Mouse (Mus musculus): ENCODE results near the gene Spata7.
"Not testable (repeated sequence)": the region's sequence is repeated elsewhere in the genome, so short reads cannot be mapped to it uniquely, and the experiment has no call there.

Gene Spata7

DNA sequence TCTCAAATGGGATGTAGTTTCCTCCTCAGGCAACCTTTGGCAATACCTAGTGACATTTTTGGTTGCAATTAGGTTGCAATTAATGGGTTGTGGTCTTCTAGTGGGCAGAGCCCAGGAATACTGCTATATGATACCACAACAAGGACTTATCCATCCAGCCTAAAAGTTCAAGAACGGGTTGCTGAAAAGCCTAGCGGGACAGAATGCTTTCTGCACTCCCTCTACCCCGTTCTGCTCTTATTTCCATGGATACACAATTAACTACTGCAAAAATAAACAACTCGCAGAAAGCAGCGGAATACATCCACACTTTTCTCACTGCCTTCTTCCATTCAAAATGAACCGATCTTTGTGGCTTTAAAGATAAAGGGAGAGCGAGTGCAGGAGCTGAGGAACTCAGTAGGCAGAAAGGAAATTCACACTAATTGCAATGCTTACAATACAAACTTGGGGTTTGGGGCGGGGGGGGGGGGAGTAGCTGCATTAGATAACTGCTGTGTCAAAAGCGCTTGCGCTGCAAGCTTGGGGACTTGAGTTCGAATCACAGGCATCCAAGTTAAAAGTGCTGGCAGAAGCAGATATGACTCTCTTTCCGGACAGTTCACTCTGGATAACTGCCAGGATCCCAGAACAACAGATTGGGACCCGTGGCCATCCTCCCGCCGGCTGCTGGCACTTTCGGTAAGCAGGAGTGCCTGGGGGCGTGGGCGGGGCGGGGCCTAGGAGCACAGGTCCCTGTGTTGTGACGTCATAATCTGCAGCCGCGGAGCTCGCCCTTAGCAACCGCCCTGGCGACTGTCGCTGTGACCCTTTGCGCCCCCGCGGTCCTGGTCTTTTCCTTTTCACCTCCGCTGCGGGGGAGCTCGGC is at the start of gene Spata7:
Spata7 (plus strand) TSS at position 766 of the 868 bp plus-strand sequence.
- ATAC-seq (ENCODE audit: insufficient number of reproducible peaks, low FRiP score, low TSS enrichment): peak; percentile 88

DNA sequence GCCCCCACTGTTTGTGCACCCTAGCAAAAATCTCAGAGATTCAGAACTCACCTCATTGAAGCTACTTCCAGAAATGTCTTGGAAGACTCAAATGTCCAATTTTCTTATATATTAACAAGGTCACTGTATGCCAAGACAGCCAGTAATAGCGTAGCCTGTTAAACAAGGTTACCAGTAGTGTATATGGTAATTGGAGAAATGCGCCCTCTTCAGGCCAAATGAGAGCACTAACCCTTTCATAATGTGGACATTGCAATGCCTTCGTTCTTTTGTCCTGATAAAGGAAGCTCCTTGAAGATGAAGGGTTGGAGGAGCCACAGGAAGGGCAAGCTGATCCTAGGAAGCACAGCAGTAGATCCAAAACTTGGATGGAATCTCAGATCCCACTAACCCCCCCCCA is 42.7 kb upstream of the Spata7 start:
- 0 out of 2 replicates have a peak, but pooled peaks have one; percentile 36 for ATAC-seq (ENCODE audit: insufficient number of reproducible peaks, low FRiP score, low TSS enrichment)

GRCm38 (mm10) chr12:98588573-98588972 is 39.4 kb upstream of the Spata7 start:
- no peak for ATAC-seq (ENCODE audit: insufficient number of reproducible peaks, low FRiP score, low TSS enrichment)

DNA sequence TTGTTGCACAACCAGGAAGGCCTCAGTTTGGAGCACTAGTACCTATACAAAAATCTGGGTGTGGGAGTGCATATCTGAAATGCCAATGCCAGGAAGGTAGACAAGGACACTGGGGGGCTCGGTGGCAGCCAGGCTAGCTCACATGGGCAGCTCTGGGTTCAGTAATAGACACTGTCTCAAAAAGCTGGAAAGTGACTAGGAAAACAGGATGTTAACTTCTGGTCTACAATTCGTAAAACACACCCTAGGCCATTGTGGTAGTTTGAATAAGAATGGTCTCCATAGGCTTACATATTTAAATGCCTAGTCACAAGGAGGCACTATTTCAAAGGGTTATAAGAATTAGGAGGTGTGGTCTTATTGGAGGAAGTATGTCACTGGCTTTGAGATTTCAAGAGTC is 36.9 kb upstream of the Spata7 start:
- ATAC-seq (ENCODE audit: insufficient number of reproducible peaks, low FRiP score, low TSS enrichment): no peak

GRCm38 (mm10) chr12:98600861-98601260 is 27.1 kb upstream of the Spata7 start:
- no peak for ATAC-seq (ENCODE audit: insufficient number of reproducible peaks, low FRiP score, low TSS enrichment)

DNA sequence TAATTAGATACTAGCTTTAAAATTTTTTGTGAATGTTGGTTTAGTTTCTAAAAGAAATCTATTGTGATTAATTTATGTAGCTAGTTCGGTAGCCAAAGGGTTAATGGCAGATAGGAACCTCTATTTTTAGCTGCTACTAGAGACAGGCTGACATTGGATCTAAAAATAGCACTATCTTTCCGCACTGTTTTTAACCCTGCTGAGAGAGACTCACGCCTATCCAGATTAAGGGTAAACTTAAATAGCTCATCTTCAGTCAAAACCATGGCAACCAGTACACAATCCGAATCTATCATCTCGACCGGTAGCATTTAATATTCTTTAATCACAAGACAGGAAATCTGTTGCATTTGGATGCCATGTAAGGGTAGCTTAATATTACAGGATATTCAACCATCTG is 25.8 kb upstream of the Spata7 start:
- ATAC-seq (ENCODE audit: insufficient number of reproducible peaks, low FRiP score, low TSS enrichment): no peak

GRCm38 (mm10) chr12:98605264-98605663 is 22.7 kb upstream of the Spata7 start:
- no peak for ATAC-seq (ENCODE audit: insufficient number of reproducible peaks, low FRiP score, low TSS enrichment)

- no peak for ATAC-seq (ENCODE audit: insufficient number of reproducible peaks, low FRiP score, low TSS enrichment)
Measured at GRCm38 (mm10) chr12:98606595-98607290, 21.2 kb upstream of the Spata7 start.

GRCm38 (mm10) chr12:98610341-98610740 is 17.6 kb upstream of the Spata7 start:
- no peak for ATAC-seq (ENCODE audit: insufficient number of reproducible peaks, low FRiP score, low TSS enrichment)

DNA sequence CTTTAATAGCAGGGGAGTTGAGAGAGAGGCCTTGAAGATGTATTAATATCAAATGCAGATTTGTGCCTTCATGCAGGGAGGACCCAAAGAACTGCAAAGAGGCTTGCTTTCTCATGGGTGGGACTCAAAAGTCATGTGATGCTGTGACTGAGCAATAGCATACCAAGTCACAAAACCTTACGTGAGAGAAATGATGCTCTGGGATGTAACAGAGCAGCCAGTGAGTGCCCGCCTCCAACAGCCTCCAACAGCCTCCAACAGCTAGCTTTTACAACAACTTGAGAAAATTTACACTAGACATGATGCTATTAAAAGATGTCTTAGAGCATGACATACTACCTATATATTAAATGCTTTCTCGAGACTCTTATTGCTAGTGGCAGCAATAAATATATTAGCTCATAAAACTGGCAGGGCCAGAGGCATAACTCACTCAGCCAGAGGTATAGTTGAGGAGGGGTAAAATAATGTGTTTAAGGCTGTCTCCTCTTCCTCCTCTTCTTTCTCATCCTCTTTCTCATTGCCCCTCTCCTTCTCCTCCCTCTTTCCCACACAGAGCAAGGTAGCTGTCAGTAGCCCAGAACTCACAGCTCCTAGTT is 12.9 kb upstream of the Spata7 start:
- no peak for ATAC-seq (ENCODE audit: insufficient number of reproducible peaks, low FRiP score, low TSS enrichment)

DNA sequence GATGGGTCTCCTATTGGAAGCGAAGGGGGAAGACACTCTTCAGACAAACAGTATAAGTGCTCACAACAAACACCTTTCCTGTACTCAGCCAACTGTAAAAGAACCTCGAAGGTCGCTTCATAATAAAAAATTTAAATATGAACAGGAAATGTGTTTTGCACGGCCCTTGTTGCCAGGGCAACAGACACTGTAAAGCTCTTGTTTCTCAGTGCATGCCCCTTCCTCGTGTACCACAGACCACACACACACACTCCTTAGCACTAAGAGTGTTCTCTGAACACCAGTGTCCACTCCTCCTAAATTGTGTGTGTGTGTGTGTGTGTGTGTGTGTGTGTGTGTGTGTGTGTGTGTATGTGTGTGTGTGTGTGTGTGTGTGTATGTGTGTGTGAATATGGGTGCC is 12.2 kb upstream of the Spata7 start:
- ATAC-seq (ENCODE audit: insufficient number of reproducible peaks, low FRiP score, low TSS enrichment): no peak

DNA sequence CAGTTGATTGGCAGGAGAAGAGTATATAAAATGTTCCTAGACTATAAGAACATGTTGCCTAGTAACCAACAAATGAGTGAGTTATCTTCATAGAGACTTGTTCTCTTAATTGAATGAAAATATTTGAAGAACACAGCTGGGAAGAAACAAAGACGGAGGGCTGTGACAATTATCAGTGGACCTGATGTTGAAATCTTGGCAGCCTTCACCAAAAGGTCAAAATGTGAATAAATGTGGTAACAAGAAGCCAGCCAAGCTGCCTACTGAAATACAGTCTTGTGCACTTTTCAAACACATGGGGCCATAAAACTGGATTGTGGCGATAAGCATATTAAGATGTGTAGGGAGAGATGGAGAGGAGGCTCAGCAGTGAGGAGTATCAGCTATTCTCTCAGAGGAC is 8.5 kb upstream of the Spata7 start:
- no peak for ATAC-seq (ENCODE audit: insufficient number of reproducible peaks, low FRiP score, low TSS enrichment)

DNA sequence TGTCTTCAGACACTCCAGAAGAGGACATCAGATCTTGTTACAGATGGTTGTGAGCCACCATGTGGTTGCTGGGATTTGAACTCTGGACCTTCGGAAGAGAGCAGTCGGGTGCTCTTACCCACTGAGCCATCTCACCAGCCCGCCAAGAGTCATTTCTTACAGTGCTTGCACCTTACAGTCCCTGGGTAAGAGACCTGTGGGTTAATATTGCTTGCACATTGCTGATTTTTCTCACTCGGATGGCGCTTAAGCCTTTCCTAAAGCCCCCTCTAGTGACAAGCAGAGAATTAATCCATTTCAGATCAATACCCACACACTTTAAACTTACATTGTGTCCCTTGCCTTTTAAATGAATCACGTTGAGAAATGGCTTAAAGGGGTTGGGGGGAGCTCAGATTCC is 7.0 kb upstream of the Spata7 start:
- ATAC-seq (ENCODE audit: insufficient number of reproducible peaks, low FRiP score, low TSS enrichment): not testable (repeated sequence)

GRCm38 (mm10) chr12:98623266-98623665 is 4.7 kb upstream of the Spata7 start:
- not testable (repeated sequence) for ATAC-seq (ENCODE audit: insufficient number of reproducible peaks, low FRiP score, low TSS enrichment)

DNA sequence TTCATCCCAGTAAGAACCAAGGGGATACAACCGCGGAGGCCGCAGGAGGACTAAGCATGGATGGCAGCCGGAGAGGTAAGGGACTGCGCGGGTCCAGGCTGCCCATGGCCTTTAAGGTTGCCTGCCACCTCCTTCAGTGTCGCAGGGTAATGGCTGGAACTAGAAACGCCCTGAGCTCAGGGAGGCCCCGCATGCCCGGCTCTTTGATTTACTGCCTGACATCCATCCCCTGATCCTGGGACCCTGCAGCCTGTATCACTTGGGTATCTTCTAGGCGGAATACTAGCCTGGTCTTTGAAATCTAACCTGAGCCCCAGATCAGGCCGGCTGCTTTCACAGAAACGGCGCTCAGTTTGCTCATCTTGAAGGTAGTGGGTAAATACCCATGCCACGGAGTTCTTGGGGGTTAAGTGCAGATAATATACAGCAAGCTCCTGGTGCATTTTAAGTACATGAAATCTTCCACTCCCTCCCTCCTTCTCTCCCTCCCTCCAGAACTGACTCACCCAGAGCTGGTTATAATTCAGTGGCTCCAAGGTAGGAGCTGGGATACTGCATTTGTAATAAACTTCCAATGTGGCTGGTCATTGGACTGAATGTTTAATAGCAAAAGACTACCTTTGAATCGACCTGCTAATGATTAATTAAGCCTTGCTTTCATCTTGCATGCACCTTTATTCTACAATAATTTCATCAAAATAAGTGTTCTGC is 458 bp downstream of the Spata7 start:
- ATAC-seq (ENCODE audit: insufficient number of reproducible peaks, low FRiP score, low TSS enrichment): peak; percentile 86

GRCm38 (mm10) chr12:98644852-98645251 is 16.9 kb downstream of the Spata7 start:
- ATAC-seq (ENCODE audit: insufficient number of reproducible peaks, low FRiP score, low TSS enrichment): no peak

DNA sequence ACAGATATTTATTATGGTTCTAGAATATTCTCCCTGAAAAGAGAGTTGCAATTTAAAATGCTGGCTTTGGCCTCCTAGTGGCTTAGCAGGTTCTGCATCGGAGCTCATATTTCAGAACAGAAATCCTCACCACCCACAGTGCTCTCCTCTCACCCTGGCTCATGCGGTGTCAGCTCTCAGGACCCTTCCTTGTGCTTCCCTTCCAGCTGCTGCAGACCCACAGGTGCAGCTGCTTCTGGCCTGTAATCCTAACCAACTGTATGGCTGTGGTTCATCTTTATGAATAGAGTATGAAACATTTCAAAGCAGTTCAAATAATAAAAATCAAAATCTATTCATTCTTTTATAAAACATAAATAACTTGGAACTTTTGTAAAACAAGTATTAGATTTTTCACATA is 28.9 kb downstream of the Spata7 start:
- no peak for ATAC-seq (ENCODE audit: insufficient number of reproducible peaks, low FRiP score, low TSS enrichment)

- no peak for ATAC-seq (ENCODE audit: insufficient number of reproducible peaks, low FRiP score, low TSS enrichment)
Measured at GRCm38 (mm10) chr12:98662617-98663016, 34.7 kb downstream of the Spata7 start.

DNA sequence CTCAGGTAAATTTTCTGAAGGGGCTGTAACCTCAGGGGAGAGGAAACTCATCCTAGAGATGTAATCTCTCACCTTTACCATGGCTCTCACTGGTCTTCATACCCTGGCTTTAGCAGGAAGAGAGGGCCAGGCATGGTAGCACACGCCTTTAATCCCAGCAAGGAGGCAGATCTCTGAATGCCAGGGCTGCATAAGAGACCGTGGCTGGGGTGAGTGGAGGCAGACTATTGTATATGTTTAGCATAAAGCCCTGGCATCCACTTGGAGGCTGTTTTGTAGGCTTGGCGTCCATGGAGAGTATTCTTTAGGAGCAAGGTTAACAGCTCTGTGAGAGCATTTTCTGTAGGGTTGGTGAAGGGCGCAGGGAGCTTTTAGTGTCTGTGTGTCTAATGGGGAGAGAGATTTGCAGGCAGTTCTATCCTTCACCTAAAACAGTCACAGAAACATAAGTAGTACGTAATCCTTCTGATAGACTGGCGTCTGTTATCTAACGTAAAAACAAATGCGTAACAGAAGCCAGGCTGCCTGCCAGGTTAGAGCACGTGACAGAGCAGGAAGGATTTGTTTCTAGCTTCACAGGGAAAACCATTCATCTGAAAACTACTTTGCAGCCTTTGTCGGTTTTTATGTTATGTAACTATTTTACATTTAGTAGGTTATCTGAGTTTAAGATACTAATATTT is 40.3 kb downstream of the Spata7 start:
- no peak for ATAC-seq (ENCODE audit: insufficient number of reproducible peaks, low FRiP score, low TSS enrichment)

DNA sequence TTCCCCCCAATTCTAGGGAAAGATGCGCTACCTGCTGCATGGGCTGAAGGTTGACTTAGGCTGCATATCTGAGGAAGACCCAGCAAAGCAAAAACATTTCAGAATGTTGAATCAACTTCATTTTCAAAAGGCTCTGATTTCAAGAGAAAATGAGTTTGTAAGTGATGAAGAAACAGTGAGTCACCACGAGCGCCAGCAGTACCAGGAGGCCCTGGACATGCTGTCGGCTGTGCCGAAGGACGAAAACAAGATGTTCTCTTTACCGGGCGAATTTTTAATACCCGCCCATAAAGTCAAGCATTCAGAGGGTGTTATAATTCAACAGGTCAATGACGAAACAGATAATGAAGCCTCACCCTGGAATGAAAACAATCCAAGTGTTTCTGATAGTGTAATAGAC is 41.1 kb downstream of the Spata7 start:
- ATAC-seq (ENCODE audit: insufficient number of reproducible peaks, low FRiP score, low TSS enrichment): no peak

All from cerebellum, adult (tissue).